Mouse (Mus musculus) ovary, adult 18-20 months (tissue): ENCODE data around the gene Ctf1.
"Not testable (repeated sequence)": the region's sequence is repeated elsewhere in the genome, so short reads cannot be mapped to it uniquely, and the experiment has no call there.

Source experiments
- DNase-seq: peaks from one replicate; pipeline ENCODE4 v3.0.0; 2022; ENCODE audit warnings: low spot score, mixed read lengths

The Ctf1 gene

DNA sequence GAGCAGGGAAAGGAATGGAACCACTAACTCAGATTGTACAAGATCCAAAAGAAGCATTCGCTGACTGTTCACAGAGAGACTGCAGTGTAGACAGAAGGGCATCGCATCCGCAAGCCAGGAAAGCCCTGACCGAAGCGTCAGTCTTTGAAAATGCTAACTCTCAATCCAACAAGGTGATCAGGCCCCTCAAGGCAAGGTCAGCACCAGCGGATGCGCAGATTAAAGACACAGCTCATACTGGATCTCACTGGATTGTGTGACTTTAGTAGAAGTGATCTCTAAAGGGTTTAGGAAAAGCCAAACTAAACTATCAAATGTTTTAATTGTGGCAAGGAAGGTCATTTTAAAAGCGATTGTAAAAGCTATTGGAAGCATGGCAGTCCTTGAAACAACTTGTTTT is 19.2 kb upstream of the Ctf1 start:
- no peak for DNase-seq

DNA sequence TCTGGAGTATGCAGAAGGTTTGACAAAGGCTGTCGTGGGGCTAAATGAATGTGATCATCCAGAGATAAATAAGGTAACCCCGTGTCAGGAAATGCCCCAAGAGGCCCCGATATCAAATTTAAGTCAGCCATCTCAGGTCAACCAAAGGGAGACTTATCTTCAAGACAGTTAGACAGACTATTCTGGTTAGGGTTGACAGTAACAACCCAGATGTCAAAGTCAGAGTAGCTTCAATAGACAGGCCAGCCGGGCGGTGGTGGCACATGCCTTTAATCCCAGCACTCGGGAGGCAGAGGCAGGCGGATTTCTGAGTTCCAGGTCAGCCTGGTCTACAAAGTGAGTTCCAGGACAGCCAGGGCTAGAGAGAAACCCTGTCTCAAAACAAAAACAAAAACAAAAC is 18.8 kb upstream of the Ctf1 start:
- not testable (repeated sequence) for DNase-seq

- DNase-seq, result no peak
Measured at GRCm38 (mm10) chr7:127698986-127699385, 13.6 kb upstream of the Ctf1 start.

DNA sequence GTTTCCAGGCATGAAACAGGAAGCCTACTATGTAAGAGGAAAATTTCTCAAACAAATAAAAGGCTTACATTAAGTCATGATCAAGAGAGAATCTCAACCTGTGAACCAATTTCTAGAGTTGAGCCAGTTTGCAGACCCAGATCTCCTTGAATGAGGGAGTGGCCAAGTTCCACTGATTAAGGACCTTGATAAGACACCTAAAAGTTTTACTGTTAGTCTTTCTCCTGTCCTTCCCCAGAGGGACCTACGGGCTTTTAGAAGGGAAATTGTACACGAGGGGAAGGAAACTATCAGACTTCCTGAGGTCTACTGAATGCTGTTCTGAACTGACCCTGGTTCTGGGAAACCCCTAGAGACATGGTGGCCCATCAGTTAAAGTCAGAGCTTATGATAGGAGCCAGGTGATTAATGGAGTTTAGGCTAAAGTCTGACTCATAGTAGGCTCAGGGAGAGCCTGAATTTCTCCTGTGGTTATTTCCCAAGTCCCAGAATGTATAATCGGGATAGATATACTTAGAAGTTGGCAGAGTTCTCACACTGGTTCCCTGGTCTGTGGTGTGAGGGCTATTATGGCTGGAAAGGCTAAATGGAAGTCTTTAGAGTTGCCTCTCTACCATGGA is 11.7 kb upstream of the Ctf1 start:
- DNase-seq, result no peak

- no peak for DNase-seq
Measured at GRCm38 (mm10) chr7:127703561-127704178, 8.9 kb upstream of the Ctf1 start.

- no peak for DNase-seq
Measured at GRCm38 (mm10) chr7:127704598-127704997, 7.9 kb upstream of the Ctf1 start.

DNA sequence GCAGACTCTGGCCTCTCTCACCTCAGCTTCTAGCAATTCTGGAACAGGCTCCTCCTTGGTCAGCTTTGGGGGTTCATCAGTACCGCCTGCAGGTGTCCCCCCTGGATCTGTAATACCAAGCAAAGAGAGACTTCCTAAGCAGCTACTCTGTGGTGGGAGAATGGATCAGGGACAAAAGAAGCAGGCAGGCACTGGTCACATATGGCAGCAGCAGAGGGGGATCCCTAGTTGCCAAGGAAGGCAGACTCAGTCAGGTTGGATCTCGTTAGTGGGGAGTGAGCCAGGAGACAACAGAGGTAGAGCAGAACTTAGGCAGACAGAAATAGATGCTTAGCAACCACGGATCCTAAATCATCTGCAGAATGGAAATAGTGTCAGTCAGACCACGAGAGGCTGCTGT is 6.8 kb upstream of the Ctf1 start:
- DNase-seq, result no peak

- DNase-seq, result peak; percentile 17
Measured at GRCm38 (mm10) chr7:127707045-127707956, 5.2 kb upstream of the Ctf1 start.

DNA sequence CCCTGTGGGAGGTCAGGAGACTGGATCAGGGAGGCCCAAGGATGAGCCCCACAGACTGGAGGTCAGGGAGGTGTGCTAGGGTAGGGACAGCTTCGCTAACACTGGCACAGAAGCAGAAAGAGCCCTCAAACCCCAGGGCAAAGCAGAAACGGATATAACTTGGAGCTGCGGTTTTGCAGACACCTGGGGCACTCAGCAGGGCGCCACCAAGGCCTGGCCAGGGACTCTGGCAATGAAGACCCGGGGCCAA is 4.7 kb upstream of the Ctf1 start:
- no peak for DNase-seq

DNA sequence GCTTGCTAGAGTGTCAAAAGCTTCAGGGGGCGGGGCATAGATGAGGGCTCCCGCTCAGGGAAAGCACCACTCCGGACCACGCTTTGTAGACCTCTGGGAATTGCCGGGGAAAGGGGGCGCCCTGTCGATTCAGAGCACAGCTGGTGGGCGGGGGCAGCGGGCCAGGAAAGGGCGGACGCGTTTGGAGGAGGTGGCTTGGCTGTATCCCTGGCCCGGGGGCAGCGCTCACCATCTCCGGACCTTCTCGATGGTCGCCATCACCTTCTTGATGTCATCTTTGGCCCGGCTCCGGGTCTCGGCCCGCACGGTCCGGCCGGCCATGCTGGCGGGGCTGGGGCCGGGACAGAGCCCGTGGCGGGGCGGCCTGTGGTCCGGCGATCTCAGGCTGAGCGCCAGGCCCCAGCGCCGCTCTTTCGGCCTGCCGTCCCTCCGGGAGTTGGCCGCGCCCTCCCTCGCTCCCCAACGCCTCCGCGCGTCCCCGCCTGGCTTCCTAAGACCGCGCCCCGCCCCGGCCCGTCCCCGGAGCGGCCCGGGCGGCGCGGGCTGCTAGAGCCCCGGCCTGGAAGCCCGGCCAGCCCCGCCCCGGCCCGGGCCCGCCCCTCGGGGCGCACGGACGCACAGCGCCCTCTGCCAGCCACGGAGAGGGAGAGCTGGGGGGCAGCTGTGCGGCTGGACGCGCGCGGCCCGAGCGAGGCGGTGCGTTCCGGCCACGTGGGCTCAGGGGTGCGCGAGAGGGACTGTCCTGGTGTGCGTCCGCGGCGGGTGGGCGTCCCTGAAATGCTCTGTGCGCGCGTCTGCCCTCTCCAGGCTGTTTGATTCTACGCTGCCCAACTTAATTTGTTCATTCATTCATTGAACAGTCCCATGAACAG is 4.1 kb upstream of the Ctf1 start, which contains the start of gene Bcl7c:
Gene Bcl7c, minus strand, starts transcription at position 727 of the 872 bp plus-strand sequence.
- DNase-seq, result peak; percentile 90

DNA sequence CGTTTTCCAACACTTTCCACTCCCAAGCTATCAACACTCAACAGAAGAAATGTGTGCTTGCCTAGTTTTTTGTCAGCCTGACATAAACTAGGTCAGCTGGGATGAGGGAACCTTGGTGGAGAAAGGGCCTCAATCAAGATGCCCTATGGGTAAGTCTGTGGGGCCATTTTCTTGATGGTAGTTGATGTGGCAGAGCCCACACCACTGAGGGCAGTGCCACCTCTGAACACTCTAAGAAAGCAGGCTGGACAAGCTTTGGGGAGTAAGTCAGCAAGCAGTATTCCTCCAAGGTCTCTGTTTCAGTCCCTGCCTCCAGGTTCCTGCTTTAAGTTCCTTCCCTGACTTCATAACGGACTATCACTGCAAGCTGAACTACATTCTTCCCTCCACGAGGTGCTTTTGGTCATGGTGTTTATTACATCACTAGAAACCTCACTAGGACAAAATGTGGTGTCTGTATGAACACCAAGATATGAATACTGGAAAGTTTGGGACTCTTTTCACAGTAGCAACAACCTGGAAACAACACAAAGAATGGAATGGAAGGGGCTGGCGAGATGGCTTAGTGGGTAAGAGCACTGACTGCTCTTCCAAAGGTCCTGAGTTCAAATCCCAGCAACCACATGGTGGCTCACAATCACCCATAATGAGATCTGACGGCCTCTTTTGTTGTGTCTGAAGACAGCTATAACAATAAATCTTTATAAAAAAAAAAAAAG is 3.1 kb upstream of the Ctf1 start:
- DNase-seq, result no peak

DNA sequence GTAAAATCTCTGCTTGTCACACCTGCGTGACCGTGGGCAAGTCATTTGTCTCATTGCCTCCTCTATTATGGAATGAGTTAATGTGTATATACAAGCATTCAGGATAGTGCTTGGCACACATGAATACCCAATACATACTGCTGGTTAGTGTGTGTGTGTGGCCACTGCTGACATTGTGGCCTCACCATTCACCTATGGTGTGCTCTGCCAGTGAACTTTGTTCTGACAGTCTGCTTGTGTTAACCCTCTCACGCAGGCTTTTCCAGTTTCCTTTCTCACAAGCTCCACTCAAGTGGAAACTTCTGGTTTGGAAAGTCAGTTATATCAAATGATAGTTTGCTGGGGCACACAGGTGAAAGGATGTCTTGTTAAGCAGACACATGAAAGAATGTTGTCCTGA is 1.5 kb upstream of the Ctf1 start:
- no peak for DNase-seq

DNA sequence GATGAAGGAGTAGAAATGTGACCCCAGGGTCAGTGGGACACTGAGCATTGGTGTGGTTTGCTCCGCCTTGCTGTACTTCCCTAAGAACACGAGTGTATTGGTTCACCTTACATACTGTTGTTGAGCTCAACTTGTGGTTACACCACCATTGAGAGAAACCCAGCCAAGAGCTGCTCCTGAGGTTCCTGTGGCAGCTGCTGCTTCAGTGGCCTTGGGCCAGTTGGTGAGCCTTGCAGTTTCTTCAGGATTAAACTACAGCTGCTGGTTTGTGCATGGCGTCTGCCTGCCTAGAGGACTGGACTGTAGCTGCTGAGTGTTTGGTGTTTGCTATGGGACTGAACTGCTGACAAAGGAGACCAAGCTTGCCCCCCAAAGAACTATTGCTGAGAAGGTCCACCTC is 1.1 kb upstream of the Ctf1 start:
- DNase-seq, result no peak

GRCm38 (mm10) chr7:127714816-127715215 is 2.3 kb downstream of the Ctf1 start:
- DNase-seq, result no peak

DNA sequence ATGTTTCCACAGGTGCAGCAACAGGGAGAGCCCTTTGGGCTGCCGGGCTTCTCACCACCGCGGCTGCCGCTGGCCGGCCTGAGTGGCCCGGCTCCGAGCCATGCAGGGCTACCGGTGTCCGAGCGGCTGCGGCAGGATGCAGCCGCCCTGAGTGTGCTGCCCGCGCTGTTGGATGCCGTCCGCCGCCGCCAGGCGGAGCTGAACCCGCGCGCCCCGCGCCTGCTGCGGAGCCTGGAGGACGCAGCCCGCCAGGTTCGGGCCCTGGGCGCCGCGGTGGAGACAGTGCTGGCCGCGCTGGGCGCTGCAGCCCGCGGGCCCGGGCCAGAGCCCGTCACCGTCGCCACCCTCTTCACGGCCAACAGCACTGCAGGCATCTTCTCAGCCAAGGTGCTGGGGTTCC is 4.5 kb downstream of the Ctf1 start:
- peak; percentile 58 for DNase-seq

DNA sequence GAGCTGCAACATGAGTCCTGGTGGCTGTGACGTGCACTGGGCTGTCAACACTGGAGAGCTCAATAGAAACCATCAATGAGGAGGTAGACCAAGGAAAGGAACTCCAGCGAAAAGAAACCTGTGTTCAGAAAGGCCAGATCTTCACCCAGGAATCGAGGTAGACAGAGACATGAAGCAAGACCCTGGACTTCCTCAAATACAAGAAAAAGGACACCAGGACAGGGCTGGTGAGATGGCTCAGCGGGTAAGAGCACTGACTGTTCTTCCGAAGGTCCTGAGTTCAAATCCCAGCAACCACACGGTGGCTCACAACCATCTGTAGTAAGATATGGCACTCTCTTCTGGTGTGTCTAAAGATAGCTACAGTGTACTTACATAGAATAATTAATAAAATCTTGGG is 5.8 kb downstream of the Ctf1 start:
- DNase-seq, result no peak

GRCm38 (mm10) chr7:127719258-127719657 is 6.7 kb downstream of the Ctf1 start:
- DNase-seq, result peak; percentile 63

DNA sequence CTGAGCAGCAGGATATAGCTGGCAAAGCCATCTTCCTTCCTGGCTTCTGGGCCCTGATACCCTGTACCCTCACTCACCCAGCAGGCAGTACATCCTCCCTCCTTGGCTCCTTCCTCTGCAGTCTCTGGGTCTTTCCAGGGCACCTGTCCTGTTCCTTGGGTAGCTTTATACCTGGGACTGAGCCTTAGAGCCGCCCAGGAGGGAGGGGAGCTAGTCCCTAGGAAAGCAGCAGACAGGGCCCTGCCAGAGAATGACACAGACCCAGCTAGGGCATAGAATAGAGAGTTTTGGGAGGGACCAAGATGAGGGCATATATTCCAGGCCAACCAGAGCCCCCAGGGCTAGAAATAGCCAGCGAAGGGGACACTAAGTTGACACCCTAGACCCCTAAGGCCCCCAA is 13.0 kb downstream of the Ctf1 start:
- no peak for DNase-seq

DNA sequence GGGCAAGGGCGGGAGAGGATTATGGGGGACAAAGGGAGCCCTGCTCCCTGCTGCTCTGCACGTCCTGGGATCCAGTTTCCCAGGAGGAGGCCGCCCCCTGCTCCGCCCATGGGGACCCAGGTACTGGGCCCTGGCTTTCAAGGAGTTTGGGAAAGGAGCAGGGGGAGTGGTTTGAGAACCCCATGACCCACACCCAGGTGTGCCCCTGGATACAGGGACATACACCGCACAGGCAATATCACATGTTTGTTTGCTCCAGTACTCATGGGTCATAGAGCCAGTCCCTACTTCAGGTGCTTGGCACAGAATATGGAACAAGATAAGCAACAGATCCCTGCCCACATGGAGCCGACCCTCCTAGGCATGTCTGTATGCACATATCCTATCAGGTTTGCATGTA is 13.4 kb downstream of the Ctf1 start:
- no peak for DNase-seq

DNA sequence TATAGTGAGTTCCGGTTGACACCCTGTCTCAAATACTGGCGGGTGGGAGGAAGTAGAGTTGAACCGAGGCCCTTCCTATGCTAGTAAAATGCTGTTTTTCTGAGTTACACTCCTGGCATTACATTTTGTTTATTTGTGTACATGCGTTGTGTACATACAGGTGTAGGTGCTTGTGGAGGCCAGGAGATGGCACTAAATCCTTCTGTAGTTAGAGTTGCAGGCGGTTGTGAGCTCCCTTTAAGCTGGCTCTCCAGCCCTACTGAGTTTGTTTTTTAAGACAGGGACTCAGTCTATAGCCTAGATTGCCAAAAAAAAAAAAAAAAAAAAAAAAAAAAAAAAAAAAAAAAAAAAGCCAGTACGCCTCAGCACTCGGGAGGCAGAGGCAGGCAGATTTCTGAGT is 15.4 kb downstream of the Ctf1 start:
- DNase-seq, result no peak

DNA sequence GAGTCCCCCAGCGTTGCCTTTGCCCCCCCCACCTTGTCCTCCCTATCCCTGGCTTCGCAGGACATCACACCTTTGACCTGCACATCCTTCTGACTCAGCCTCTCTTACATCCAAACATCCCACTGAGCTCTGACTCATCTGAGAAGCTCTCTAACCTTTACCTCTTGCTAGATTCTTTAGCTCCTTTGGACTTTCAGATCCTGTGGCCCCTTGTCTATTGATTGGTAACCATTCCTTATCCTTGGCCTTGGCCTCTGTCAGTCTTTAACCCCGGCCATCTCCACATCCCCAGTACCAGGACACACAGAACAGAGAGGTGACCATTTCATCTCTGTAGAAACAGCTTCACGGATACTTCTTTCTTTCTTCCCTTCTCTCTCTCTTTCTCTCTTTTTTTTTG is 17.6 kb downstream of the Ctf1 start:
- DNase-seq, result no peak

GRCm38 (mm10) chr7:127732066-127732465 is 19.5 kb downstream of the Ctf1 start, which contains the start of gene Ctf2:
Gene Ctf2, minus strand, starts transcription at chr7:127732166.
- not testable (repeated sequence) for DNase-seq
